Mouse (Mus musculus) neural tube, embryonic 13.5 days (tissue): ENCODE data around the gene Col9a1. TPM values are rescaled to one million over a fixed set of nuclear protein-coding genes. Genes with fewer than 3 reads are reported as not detected.

ENCODE experiments used
- ATAC-seq: fragments of 200-750 bp; cut with Nextera tagmentation; 2 replicates; pipeline ENCODE4 v1.8.0; 2017; ENCODE audit warnings: low read depth, mild to moderate bottlenecking, moderate TSS enrichment, moderate library complexity
- H3K27ac ChIP-seq: fragments of 300-500 bp; sonication (generic); replicated peaks from 2 replicates; pipeline ENCODE4 v1.5.1; 2015; ENCODE audit warnings: moderate library complexity, mild to moderate bottlenecking, inconsistent platforms
- H3K27me3 ChIP-seq: fragments of 300-500 bp; sonication (generic); 2 replicates; pipeline ENCODE4 v1.6.1; 2015; ENCODE audit warnings: mild to moderate bottlenecking, inconsistent platforms
- H3K36me3 ChIP-seq: fragments of 300-500 bp; sonication (generic); 2 replicates; pipeline ENCODE4 v1.6.1; 2015; ENCODE audit warnings: mild to moderate bottlenecking, inconsistent platforms
- H3K4me1 ChIP-seq: fragments of 300-500 bp; sonication (generic); replicated peaks from 2 replicates; pipeline ENCODE4 v1.6.1; 2015; ENCODE audit warnings: inconsistent platforms
- H3K4me2 ChIP-seq: fragments of 300-500 bp; sonication (generic); 2 replicates; pipeline ENCODE4 v1.6.1; 2015; ENCODE audit warnings: inconsistent platforms, mild to moderate bottlenecking, moderate library complexity
- H3K4me3 ChIP-seq: fragments of 300-500 bp; sonication (generic); 2 replicates; pipeline ENCODE4 v1.5.1; 2015; ENCODE audit warnings: mild to moderate bottlenecking, inconsistent platforms
- H3K9ac ChIP-seq: fragments of 300-500 bp; sonication (generic); 2 replicates; pipeline ENCODE4 v1.6.1; 2015; ENCODE audit warnings: moderate library complexity, mild to moderate bottlenecking, inconsistent platforms
- H3K9me3 ChIP-seq: fragments of 300-500 bp; sonication (generic); 2 replicates; pipeline ENCODE4 v1.6.1; 2016; ENCODE audit warnings: inconsistent platforms
- whole genome bisulfite sequencing: fragments of 180-500 bp; shearing (Covaris S2); methylation state at CpG from one replicate; pipeline ENCODE4 v1.1.7; 2015; 5-methylcytosine and 5-hydroxymethylcytosine counted together
- polyA plus RNA-seq: library from polyadenylated mRNA; unstranded; fragments of >200 nt; fragmentation: Nextera tagmentation; extraction: Ambion mirVana; gene quantifications from 2 replicates; pipeline ENCODE4 v1.2.1, GENCODE M21; 2015

Col9a1 gene
- polyA plus RNA-seq, 1 experiment from 2014 or later = 11.9 TPM

DNA sequence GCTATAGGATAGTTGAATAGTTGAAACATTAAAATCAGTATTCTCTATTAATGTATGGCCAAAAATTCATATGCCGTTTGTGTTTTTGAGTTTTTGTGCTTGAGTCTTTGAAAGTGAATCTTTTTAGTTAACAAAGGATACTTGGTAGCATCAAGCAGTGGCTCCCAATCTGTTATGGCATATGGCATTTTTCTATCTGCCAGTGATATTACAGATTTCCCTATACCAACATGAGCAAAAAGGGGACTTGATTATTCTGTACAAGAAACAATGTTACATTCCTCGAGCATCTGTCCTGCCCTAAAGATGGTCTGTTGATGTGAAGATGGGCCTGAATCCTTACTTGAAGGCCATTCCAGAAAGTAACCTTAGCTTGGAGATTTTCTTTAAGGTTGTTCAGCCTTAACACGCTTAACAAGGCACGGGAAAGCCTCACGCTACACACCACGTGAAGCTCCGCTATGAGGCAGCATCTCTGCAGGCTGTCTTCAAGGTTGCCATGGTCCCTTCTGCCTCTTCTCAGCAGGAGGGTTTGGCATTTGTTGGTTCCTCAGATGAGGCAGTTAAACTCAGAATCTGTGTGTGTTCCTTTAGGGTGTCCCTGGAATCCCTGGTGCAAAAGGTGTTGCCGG, 45.7 kb downstream of the Col9a1 start:
- H3K9ac ChIP-seq = no peak overlapping the region
- H3K4me1 ChIP-seq = peaks cover 13% of the 10 kb centered on the region; the same call in 1 of the 2 replicates
- no peak overlapping the region for H3K4me2 ChIP-seq
- no peaks in the 10 kb centered on the region for H3K9me3 ChIP-seq
- no peaks in the 10 kb centered on the region for H3K27me3 ChIP-seq
- H3K4me3 ChIP-seq = no peak overlapping the region
- 68% methylated on average over 8 of the region's 8 CpGs for WGBS
- H3K36me3 ChIP-seq = no peaks in the 10 kb centered on the region
- ATAC-seq = no peak
- H3K27ac ChIP-seq = no peak overlapping the region

DNA sequence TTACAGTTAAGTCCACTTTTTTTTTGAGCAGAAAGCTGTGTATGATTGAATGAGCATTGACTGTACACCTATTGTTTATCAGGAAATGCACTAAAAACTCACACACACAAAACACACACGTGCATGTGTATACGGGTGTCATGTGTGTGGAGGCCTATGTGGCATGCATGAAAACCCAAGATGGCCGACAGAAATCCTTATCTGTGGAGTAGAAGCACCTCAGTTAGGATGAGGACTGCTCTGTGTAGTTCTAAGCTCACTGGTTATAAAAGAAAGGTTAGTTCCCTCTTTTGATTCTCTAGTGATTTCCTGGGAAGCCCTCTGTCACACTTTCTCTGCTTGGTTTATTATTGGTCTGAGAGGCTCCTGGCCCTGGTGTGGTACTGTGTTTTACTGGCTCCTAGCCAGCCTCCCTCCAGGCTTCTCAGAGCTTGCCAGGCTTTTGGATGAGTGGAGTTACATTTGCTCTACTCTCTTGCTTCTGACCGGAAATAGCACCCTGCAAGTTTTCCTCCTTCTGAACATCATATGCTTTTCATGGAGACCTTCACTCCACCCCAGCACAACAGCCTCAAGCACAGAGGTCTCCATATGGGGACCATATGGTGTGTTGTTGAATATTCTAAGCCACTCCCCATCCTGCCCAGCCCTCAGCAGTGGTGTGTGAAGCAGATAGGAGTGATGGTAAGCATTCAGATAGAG, 48.6 kb downstream of the Col9a1 start:
- Histone ChIP-seq H3K36me3 (no peaks in the 10 kb centered on the region), H3K4me2 (no peak overlapping the region), H3K27ac (peak overlapping the region; percentile 33; the same call in 1 of the 2 replicates), H3K4me3 (no peak overlapping the region), H3K4me1 (peaks cover 18% of the 10 kb centered on the region; the same call in 1 of the 2 replicates), H3K27me3 (no peaks in the 10 kb centered on the region), H3K9ac (no peak overlapping the region), H3K9me3 (no peaks in the 10 kb centered on the region)
- ATAC-seq = peak; percentile 72
- WGBS = 83% methylated on average over 4 of the region's 4 CpGs

DNA sequence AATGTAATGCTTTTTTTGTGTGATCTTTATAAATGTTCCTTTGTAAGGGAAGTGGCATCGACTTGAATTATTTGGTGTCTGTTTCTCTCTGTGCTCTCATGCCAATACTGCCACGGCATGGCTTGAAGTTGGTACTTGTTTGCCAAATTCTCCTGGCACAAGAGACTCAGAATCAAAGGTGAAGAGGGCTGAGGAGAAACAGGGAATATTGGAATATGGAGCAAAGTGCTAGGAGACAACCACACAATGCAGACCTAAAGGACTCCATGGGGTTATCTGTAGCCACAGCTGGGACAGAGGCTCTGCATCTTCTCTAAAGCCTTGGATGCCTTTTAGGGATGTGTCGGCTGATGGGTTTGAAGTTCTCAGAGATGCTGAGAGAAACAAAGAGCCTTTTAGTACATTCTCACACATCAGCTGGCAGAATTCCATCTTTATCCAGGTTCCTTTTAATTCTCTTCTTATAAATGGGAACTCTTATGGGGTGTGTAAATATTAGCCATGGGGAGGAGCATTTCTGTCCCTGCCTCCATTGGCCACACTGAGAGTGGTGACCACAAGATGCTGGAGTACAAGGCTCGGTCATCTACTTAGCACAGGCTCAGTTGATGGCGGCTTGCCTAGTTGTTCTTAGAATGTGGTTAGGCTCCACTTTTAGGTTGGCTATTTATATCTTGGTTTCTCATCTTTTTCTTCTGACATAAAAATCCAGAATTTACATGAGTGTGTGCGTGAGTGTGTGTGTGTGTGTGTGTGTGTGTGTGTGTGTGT, 49.7 kb downstream of the Col9a1 start:
- Histone ChIP-seq H3K27ac (0 out of 2 replicates have a peak overlapping the region, but pooled peaks have one; percentile 23), H3K36me3 (no peaks in the 10 kb centered on the region), H3K27me3 (no peaks in the 10 kb centered on the region), H3K4me2 (no peak overlapping the region), H3K9me3 (no peaks in the 10 kb centered on the region), H3K4me3 (no peak overlapping the region), H3K9ac (no peak overlapping the region), H3K4me1 (peaks cover 25% of the 10 kb centered on the region)
- 80% methylated on average over 6 of the region's 6 CpGs for WGBS
- ATAC-seq = no peak

DNA sequence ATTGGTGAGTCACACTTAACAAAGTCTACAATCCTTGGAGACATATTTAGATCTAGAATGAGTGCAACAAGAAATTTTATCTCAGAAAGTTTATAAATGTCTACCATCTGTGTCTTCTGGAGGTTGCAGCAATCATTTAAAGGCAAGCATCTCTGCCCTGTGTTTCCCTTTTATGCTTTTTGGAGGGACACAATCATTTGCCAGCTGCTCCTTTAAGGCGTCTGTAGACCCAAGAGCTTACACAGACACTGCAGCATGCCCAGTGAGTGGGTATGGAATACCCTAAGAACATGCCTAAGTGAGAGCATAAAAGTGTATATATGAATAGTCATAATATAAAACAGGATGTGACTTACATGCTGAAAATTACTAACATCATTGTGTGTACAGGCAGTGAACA, 52.1 kb downstream of the Col9a1 start:
- Histone ChIP-seq H3K27ac (no peak overlapping the region), H3K9ac (no peak overlapping the region), H3K4me2 (no peak overlapping the region), H3K9me3 (no peaks in the 10 kb centered on the region), H3K4me1 (peaks cover 25% of the 10 kb centered on the region), H3K27me3 (no peaks in the 10 kb centered on the region), H3K4me3 (no peak overlapping the region), H3K36me3 (no peaks in the 10 kb centered on the region)
- 80% methylated on average over 1 of the region's 1 CpGs for WGBS
- ATAC-seq = no peak

DNA sequence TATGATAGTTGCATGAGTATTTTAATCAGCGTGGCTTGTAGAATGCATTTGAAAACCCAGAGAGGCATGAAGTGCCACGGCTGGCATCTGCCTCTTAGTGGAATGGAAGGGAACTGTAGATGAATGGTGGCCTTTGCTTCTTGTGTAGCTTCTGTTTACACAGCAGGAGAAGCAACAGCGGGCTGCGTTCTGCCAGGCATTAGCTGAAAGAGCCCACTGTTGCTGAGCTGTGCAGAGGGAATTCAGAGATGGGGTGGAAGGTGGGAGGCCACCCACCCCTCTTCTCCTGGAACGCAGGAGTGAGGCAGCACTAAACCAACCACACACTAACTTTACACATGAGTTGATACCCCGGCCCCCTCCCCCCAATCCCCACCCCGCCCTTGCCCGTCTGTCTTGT, 53.0 kb downstream of the Col9a1 start:
- peaks cover 25% of the 10 kb centered on the region for H3K4me1 ChIP-seq
- H3K9ac ChIP-seq = no peak overlapping the region
- no peak overlapping the region for H3K4me2 ChIP-seq
- ATAC-seq = peak; percentile 64
- H3K27ac ChIP-seq = no peak overlapping the region
- no peak overlapping the region for H3K4me3 ChIP-seq
- WGBS = 43% methylated on average over 8 of the region's 8 CpGs
- no peaks in the 10 kb centered on the region for H3K27me3 ChIP-seq
- H3K9me3 ChIP-seq = no peaks in the 10 kb centered on the region
- no peaks in the 10 kb centered on the region for H3K36me3 ChIP-seq

DNA sequence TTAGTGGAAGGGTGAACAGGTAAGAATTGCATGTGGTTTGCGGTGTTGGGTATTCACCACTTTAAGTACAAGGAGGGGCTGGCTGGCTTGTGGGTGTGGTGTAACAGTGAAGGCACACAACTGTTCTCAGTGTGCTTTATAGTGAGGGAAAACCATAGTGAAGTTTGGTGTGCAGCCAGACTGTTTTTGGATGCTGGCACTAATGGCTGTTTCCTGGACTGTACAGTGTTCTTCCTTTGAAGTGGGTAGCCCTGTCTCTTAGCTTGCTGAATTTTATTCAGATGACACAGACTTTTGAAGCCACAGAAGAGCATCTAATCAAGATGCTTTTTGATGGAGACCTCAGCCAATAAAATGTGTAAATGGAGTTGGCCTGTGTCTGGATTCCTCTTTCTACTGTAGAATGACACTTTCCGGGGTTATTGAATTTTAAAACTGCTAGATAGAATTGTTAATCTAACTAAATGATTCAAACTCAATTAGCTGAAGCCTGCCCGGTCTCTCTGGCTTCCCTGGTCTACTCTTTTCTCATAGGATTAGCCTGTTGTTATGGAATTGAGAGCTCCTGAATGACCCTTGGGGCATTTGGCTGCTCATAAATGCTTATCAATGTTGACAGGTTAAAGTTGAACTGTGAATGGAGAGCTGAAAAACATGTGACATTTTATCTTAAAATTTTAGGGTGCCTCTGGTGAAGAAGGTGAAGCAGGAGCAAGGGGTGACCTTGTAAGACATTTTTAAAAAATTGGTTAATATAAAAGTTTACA, 54.3 kb downstream of the Col9a1 start:
- Histone ChIP-seq H3K4me3 (no peak overlapping the region), H3K4me2 (no peak overlapping the region), H3K9me3 (no peaks in the 10 kb centered on the region), H3K36me3 (no peaks in the 10 kb centered on the region), H3K27ac (no peak overlapping the region), H3K27me3 (no peaks in the 10 kb centered on the region), H3K4me1 (peaks cover 18% of the 10 kb centered on the region), H3K9ac (no peak overlapping the region)
- ATAC-seq = no peak
- WGBS = 69% methylated on average over 3 of the region's 3 CpGs

DNA sequence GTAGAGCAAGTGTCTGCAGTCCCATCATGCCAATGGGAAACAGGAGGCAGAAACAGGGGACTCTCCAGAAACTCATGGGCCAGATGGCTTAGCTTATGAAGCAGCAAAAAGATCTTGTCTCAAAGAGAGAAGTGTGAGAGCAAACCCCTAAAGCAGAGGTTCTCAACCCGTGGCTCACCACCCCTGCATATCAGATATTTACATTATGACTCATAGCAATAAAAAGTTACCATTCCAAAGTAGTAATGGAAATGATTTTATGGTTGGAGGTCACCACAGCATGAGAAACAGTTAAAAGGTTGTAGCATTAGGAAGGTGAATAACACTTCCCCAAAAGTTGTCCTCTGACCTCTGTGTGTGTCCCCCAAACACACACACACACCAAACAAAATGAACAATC, 58.9 kb downstream of the Col9a1 start:
- Histone ChIP-seq H3K27me3 (no peaks in the 10 kb centered on the region), H3K4me3 (no peak overlapping the region), H3K27ac (no peak overlapping the region), H3K9me3 (no peaks in the 10 kb centered on the region), H3K4me1 (peaks cover 11% of the 10 kb centered on the region; the same call in 1 of the 2 replicates), H3K9ac (no peak overlapping the region), H3K36me3 (no peaks in the 10 kb centered on the region), H3K4me2 (no peak overlapping the region)
- WGBS = 61% methylated on average over 1 of the region's 1 CpGs
- no peak for ATAC-seq

DNA sequence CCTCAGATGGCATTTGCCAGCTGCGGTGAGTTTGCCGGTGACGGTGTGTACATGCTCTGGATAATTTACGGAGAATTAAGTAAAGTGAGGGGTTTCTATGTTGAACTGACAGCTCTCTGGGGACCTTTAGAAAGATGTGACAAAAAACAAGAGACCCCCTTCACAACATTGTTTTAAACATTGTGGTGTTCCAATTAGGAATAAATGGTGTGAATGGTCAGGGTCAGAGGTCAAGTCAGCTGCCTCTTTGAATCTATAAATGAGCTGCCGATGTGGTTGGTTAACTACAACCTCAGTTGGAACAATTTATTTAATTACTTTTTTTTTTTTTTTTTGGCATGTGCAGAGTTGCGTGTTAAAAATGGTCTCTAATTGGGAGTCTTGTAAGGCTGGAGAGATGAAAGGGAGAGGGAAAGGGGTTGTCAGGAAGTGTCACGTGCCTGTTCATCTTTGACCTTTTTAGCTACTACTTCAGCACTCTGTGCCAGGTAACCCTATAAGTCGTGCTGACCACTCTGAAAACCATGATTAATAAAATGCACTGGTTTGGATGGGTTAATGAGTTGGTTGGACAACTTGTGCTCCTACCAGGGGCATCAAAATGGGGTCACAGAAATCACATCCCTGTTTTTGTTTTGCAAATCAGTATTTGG, 62.8 kb downstream of the Col9a1 start:
- ATAC-seq = no peak
- Histone ChIP-seq H3K36me3 (no peaks in the 10 kb centered on the region), H3K27ac (no peak overlapping the region), H3K4me1 (0 out of 2 replicates have a peak, but pooled peaks cover 6% of the 10 kb centered on the region), H3K4me2 (no peak overlapping the region), H3K4me3 (no peak overlapping the region), H3K9ac (no peak overlapping the region), H3K27me3 (no peaks in the 10 kb centered on the region), H3K9me3 (no peaks in the 10 kb centered on the region)
- WGBS = 40% methylated on average over 8 of the region's 8 CpGs

DNA sequence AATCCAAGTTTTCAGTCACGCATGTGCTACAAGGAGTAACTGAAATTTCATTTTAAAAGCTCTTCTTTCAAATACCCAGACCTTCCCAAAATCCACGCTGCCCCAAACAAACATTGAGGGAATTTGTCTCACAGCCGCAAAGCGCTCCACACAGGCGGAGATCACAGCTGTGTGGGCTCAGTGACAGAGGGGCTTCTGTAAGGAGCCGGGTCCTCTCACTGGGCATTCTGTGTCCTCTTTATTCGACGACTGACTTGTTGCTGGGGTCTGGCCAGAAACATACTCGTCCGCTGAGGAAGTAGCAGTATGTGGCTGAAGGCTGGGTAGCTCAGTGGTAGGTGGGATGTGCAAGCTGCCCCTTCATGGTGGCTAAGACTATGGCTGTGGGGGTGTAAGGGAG, 67.5 kb downstream of the Col9a1 start:
- no peak for ATAC-seq
- H3K9ac ChIP-seq = no peak overlapping the region
- no peaks in the 10 kb centered on the region for H3K36me3 ChIP-seq
- H3K4me3 ChIP-seq = no peak overlapping the region
- no peaks in the 10 kb centered on the region for H3K9me3 ChIP-seq
- no peaks in the 10 kb centered on the region for H3K27me3 ChIP-seq
- H3K27ac ChIP-seq = no peak overlapping the region
- WGBS = 73% methylated on average over 10 of the region's 10 CpGs
- peaks cover 21% of the 10 kb centered on the region for H3K4me1 ChIP-seq
- H3K4me2 ChIP-seq = no peak overlapping the region

DNA sequence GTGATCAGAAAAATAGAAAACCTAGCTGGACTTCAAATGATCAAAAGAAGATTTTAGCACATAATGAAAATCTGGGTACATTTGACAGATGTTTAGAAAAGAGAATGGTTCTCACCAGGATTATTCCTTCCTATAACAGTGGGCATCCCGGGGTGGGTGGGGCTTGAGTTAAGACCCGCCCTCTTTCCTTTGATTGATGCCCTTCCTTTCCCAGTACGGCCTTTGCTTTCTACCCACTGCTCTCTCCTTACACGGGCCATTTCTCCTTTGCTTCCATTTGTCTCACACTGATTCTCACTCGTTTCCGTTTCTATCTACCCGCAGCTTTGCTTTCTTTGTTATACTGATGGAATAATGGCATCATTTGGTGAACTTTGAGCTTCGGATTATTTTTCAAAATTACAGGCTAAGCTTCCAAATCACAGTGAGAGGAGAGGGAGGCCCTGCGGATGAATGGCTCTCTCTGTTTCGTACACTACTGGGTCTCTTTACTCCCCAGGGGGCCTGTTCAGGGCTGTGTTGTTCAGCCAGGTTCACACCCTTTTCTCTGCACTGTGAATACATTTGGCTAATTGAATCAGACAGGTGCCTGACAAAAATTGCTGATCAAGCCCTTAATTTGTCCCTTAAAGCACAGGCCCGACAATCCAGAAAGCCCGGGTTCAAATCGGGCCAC, 68.4 kb downstream of the Col9a1 start:
- Histone ChIP-seq H3K4me2 (no peak overlapping the region), H3K27me3 (no peaks in the 10 kb centered on the region), H3K9ac (no peak overlapping the region), H3K36me3 (no peaks in the 10 kb centered on the region), H3K4me1 (peaks cover 16% of the 10 kb centered on the region), H3K27ac (no peak overlapping the region), H3K9me3 (no peaks in the 10 kb centered on the region), H3K4me3 (no peak overlapping the region)
- 0 out of 2 replicates have a peak, but pooled peaks have one; percentile 48 for ATAC-seq
- 31% methylated on average over 13 of the region's 13 CpGs for WGBS
